Mouse (Mus musculus): ENCODE results near the gene Hhipl2.
"Not testable (repeated sequence)": the region's sequence is repeated elsewhere in the genome, so short reads cannot be mapped to it uniquely, and the experiment has no call there.

Gene Hhipl2

DNA sequence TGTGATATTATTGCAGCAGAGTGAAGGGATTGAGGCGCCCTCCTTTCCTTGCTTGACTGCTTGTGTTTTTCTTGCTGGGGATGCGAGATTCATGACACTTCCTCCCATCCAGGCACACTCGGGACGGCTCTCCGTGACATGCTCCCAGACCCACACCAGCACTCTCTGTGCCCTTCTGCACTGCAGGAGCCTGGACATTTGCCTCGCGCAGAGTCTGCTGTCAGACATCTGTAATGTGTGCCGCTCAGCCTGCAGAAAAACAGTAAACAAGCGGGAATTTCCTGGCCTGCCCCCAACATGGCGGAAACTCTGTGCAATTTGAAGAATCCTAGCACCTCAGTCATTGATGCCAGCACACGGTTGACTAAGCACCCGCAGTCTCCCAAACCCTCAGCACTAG is at the start of gene Hhipl2:
TSS of gene Hhipl2 (plus strand) at position 343 of the 400 bp plus-strand sequence.
- no peak for DNase-seq (ENCODE audit: low read depth)

DNA sequence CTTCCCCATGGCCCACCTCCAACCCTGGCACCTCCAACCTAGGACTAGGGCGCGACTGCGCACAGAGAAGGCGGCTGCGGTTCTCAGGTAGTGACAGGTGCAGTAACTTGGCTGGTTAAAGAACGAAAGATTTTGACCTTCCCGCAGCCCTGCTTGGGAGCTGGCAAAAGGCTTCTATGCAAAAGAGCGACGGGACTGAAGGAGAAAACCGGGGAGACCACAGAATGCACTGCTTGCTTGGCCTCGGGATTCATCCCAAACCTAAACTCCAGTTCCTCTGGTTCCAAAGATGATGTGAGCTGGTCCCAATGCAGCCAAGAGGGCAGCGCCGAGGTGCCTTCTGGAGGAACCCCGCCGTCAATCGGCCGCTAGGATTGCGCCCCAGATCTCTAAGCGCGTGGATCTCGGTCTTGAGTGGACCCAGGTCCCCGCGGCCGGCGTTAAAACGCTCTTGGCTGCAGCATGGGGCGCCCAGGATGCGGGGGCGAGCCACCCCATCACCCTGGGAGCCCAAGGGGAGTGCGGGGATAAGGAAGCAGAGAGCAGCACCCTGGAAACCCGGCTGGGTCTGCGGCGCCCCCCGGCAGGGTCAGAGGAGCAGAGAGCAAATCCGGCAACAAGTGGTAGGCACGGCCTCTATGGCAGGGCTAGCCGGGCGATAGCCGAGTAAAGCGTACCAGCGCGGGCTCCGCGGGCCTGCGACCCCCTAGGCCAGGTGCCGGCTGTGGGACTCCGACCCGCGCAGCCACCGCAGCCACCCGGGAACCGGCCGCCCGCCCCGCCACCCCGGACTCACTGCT is 49.2 kb upstream of the Hhipl2 start:
- DNase-seq (ENCODE audit: low read depth): no peak

- DNase-seq (ENCODE audit: low read depth): peak; percentile 85
Measured at GRCm38 (mm10) chr1:183369427-183370014, 48.5 kb upstream of the Hhipl2 start, which contains the start of gene Mia3. Gene Mia3, minus strand, starts transcription at chr1:183369553.

GRCm38 (mm10) chr1:183374728-183375127 is 43.3 kb upstream of the Hhipl2 start:
- DNase-seq (ENCODE audit: low read depth): no peak

GRCm38 (mm10) chr1:183377045-183377444 is 41.0 kb upstream of the Hhipl2 start:
- DNase-seq (ENCODE audit: low read depth): no peak

- peak; percentile 8 for DNase-seq (ENCODE audit: low read depth)
Measured at GRCm38 (mm10) chr1:183378321-183378941, 39.6 kb upstream of the Hhipl2 start.

GRCm38 (mm10) chr1:183379376-183379775 is 38.6 kb upstream of the Hhipl2 start:
- DNase-seq (ENCODE audit: low read depth): not testable (repeated sequence)

- no peak for DNase-seq (ENCODE audit: low read depth)
Measured at GRCm38 (mm10) chr1:183381816-183382215, 36.2 kb upstream of the Hhipl2 start.

DNA sequence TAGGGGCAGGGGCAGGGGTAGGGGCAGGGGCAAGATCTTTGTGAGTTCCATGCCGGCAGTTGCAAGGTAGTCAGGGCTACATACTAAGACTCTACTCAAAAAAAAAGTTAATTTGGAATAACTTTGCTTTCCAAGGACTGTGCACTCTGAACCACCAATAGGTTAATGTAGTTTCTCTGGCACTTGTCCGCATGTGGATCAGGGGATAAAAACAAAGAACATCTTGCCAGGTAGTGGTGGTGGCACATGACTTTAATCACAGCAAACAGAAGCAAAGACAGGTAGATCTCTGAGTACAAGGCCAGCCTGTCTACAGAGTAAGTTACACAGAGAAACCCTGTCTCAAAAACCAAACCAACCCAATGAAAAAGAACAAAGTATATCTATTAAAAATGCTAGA is 35.4 kb upstream of the Hhipl2 start:
- no peak for DNase-seq (ENCODE audit: low read depth)

DNA sequence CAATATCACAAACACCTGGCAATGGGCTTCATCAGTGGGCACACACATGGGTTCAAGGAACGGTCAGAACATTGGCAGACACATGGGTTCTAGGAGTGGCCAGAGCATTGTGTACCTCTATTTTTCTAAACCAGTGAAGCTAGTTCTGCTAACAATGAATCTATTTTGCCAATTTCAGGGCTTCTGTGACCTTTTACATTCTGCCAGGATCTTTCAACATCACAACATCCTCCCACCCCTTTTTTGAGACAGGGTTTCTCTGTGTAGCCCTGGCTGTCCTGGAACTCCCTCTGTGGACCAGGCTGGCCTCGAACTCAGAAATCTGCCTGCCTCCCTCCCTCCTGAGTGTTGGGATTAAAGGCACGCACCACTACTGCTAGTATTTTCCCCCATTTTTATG is 30.6 kb upstream of the Hhipl2 start:
- not testable (repeated sequence) for DNase-seq (ENCODE audit: low read depth)

DNA sequence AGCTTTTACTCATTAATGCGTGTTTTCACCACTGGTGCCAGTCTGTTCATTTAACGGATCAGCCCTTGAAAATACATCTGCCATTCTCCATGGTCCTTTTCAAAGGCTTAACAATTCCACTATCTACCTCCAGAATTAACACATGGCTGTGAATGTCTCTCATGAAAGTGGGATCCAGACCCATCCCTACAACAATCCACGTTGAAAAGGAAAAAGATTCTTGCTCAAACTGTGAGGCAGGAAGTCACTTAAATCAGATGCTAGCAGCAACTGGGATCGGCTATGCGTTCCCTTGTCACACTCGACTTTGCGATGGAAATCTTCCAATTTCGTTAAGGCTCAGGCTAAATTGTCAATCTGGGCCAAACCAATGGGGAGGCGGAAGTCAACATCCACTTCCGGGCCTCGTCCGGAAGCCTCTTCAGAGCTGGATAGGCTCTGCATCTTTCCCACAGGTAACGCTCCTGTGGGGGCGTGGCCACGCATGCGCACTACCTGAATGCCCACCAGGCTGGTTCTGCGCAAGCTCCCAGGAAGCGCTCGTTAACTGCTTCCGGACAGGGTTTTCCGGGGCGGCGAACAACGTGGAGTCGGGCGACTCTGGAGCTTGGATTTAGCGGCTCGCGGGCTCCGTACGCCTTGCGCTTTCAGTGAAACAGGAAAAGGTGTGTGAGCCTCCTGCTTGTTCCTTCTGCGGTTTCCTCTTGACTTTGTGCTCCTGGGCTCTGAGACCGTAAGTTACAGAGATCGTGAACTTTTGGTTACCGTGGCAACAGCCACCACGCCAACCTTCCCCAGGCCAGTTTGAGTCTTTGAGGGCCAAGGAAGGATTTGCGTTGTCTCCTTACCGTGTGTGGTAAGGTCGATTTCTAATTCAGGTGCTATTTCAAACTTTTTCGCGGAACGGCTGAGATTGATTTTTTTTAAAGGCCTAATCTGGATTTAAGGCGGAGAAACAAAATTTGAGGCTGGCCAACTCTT is 29.3 kb upstream of the Hhipl2 start, which contains the start of gene Taf1a:
TSS of gene Taf1a (plus strand) at position 556 of the 981 bp plus-strand sequence.
- DNase-seq (ENCODE audit: low read depth): peak; percentile 88

- no peak for DNase-seq (ENCODE audit: low read depth)
Measured at GRCm38 (mm10) chr1:183403396-183403795, 14.6 kb upstream of the Hhipl2 start.

GRCm38 (mm10) chr1:183414081-183414727 is 3.8 kb upstream of the Hhipl2 start:
- DNase-seq (ENCODE audit: low read depth): no peak

DNA sequence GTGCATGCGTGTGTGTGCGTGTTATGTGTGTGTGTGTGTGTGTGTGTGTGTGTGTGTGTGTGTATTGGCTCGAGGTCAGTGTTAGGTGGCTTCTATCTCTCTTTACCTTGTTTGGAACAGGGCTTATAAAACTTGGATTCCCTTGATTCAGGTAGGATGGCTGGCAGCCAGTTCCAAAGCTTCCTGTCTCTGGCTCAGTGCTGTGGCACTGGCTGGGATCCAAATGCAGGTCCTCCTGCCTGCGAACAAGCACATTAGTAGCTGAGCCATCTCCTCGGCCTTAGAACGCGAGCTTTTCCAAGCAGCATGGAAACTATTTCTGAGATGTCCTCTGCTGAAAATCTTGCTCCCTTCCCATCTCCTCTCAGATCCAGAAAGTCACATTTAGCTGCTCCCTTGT is 1.7 kb downstream of the Hhipl2 start:
- DNase-seq (ENCODE audit: low read depth): no peak

DNA sequence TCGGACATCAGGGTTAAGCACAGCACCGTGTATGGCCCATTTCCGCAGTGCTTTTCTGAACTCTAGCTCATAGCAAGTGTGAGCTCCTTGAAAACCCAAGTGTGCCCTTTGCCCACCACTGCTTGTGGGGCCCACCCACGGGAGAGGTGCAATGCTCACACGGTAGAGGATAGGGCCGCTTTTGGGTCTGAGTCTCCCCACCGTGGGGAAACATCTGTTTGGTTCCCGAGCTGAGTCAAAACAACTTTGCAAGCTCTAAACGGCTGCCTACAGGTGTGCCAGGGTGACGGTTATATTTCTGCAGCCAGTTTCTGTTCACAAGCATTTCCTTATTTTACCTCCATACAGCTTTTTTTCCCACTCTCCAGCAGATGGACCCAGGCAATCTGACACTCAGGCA is 2.3 kb downstream of the Hhipl2 start:
- no peak for DNase-seq (ENCODE audit: low read depth)

- DNase-seq (ENCODE audit: low read depth): no peak
Measured at GRCm38 (mm10) chr1:183424100-183424499, 6.1 kb downstream of the Hhipl2 start.

DNA sequence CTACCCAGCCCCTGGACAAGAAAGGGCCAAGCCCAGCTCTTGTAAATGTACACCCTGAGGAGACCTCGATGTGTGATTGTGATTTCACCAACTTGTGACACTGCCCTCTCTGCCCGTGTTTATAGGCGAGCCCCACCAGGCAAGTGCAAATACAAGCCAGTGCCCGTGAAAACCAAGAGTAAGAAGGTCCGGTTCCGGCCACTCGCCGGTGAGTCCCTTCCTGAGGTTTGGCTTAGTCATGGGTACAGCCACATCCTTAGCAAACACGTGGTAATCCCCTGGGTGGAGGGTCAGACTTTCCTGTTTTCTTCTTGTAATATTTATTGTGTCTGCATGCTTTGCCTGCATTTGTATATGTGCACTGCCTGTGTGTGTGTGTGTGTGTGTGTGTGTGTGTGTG is 16.9 kb downstream of the Hhipl2 start:
- DNase-seq (ENCODE audit: low read depth): no peak

DNA sequence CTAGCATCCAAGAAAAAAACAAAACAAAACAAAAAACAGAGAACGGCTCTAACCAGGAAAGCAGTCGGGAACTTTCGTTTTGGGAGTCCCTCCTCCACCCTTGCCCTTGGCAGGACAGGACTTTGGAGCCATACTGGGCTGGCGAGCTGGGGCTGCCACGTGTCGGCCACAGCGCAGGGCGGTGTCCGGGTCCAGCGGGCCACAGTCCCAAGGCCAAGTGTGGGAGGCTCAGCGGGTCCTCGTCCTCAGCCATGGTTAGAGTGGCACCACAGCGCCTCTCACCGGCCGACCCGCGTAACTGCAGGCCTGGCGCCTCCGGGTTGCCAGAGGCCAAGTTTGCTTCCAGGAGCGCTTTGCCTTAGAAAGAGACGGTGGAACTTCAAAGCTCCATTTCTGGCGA is 21.0 kb downstream of the Hhipl2 start:
- DNase-seq (ENCODE audit: low read depth): peak; percentile 60

DNA sequence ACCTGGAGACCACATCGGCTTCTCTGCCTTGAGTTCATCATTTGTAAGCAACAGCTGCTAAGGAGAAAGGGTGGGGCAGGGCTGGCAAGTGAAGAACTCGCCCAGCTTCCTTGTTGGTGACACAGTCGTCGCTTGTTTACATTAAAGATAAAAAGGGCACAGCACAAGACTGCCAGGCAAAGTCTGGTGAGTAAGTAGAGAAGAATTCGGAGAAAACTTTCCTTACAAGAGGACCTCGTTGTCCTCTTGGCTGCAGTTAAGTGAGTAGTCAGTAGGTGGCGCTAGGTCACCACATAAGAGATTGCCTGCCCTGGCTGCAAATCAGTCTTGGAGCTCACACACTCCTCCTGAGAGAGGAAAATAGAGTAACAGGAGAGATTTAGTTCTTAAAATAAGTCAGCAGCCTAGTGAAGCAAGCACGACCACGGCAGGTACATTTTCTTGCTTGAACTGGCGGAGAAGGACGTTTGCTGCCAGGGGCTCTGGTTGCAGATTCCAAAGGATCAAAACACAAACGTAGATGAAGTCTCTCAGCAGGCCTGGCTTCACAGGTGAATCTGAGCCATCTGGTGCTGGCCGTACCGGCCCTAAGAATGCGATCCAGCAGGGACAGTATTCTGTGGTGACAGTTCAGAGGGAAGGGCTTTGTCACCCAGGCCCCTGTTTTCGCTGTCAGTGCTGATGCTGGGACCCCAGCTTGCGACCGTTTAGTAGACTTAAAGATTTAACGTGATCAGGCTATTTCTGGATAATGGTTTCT is 24.2 kb downstream of the Hhipl2 start:
- DNase-seq (ENCODE audit: low read depth): peak; percentile 87

DNA sequence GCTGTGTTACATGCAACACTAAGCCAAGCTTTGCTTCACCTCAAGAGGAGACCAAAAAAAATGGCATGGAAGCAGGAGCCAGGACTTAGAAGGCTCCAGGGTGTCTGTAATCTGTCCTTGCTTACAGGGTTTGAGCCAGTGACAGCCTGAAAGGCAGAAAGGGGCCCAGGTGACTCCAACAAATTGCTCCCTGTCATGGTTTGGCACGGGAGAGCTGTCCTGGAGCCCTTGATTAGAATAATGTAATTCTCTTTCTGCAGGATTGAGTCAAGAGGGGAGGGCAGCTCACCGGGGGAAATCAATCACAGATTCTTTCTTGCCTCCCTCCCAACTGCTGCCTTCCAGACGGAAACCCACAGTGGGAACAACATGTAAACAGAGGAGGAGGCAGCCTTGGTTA is 35.1 kb downstream of the Hhipl2 start:
- no peak for DNase-seq (ENCODE audit: low read depth)
